Mouse (Mus musculus): ENCODE data around the gene Coq9. TPM values are rescaled to one million over a fixed set of nuclear protein-coding genes. Genes with fewer than 3 reads are reported as not detected.

The Coq9 gene
- polyA plus RNA-seq, 1 experiment = 238 TPM

GRCm38 (mm10) chr8:94870474-94871107 is 32.5 kb downstream of the Coq9 start:
- no peak for TF ChIP-seq CTCF (IDR thresholded peaks at IDR 0.05; ENCODE audit: extremely low read depth, insufficient read length, insufficient replicate concordance, low read depth, low read length)
- TF ChIP-seq POLR2A (IDR thresholded peaks at IDR 0.05; ENCODE audit: low read depth, low read length) = no peak
- peaks cover 23% of the 10 kb centered on the region for H3K4me1 ChIP-seq (ENCODE audit: control insufficient read depth, insufficient read depth, insufficient read length, low read length)

GRCm38 (mm10) chr8:94871108-94871894 is 33.2 kb downstream of the Coq9 start:
- 2% methylated on average over 7 of the region's 7 CpGs for WGBS
- peak overlapping the region; percentile 74 for H3K4me3 ChIP-seq (ENCODE audit: low read depth, low read length)
- H3K27me3 ChIP-seq (ENCODE audit: control insufficient read depth, insufficient read depth, low read length) = no peaks in the 10 kb centered on the region
- H3K27ac ChIP-seq (ENCODE audit: insufficient read depth, low read depth, low read length) = peak overlapping the region; percentile 100
- H3K4me1 ChIP-seq (ENCODE audit: control insufficient read depth, insufficient read depth, insufficient read length, low read length) = peaks cover 23% of the 10 kb centered on the region
- TF ChIP-seq CTCF (IDR thresholded peaks at IDR 0.05; ENCODE audit: extremely low read depth, insufficient read length, insufficient replicate concordance, low read depth, low read length) (no peak), POLR2A (IDR thresholded peaks at IDR 0.05; ENCODE audit: low read depth, low read length) (peak; percentile 85)
- H3K36me3 ChIP-seq (ENCODE audit: control insufficient read depth, insufficient read depth, low read length) = peaks cover 31% of the 10 kb centered on the region

More at GRCm38 (mm10) chr8:94870474-94871107, 32.5 kb downstream of the Coq9 start:
- Histone ChIP-seq H3K27ac (ENCODE audit: insufficient read depth, low read depth, low read length) (peak overlapping the region; percentile 100), H3K4me3 (ENCODE audit: low read depth, low read length) (peak overlapping the region; percentile 74), H3K27me3 (ENCODE audit: control insufficient read depth, insufficient read depth, low read length) (no peaks in the 10 kb centered on the region), H3K36me3 (ENCODE audit: control insufficient read depth, insufficient read depth, low read length) (peaks cover 38% of the 10 kb centered on the region)
- 8% methylated on average over 22 of the region's 22 CpGs for WGBS

GRCm38 (mm10) chr8:94872156-94872555 is 34.0 kb downstream of the Coq9 start:
- 38% methylated on average over 3 of the region's 3 CpGs for WGBS
- H3K4me3 ChIP-seq (ENCODE audit: low read depth, low read length) = peak overlapping the region; percentile 59
- H3K36me3 ChIP-seq (ENCODE audit: control insufficient read depth, insufficient read depth, low read length) = peaks cover 23% of the 10 kb centered on the region
- H3K4me1 ChIP-seq (ENCODE audit: control insufficient read depth, insufficient read depth, insufficient read length, low read length) = peaks cover 29% of the 10 kb centered on the region
- TF ChIP-seq CTCF (IDR thresholded peaks at IDR 0.05; ENCODE audit: extremely low read depth, insufficient read length, insufficient replicate concordance, low read depth, low read length) (no peak), POLR2A (IDR thresholded peaks at IDR 0.05; ENCODE audit: low read depth, low read length) (no peak)
- H3K27me3 ChIP-seq (ENCODE audit: control insufficient read depth, insufficient read depth, low read length) = no peaks in the 10 kb centered on the region
- H3K27ac ChIP-seq (ENCODE audit: insufficient read depth, low read depth, low read length) = peak overlapping the region; percentile 100

- H3K4me3 ChIP-seq (ENCODE audit: low read depth, low read length) = peak overlapping the region; percentile 59
- H3K27me3 ChIP-seq (ENCODE audit: control insufficient read depth, insufficient read depth, low read length) = no peaks in the 10 kb centered on the region
- H3K27ac ChIP-seq (ENCODE audit: insufficient read depth, low read depth, low read length) = peak overlapping the region; percentile 100
- peaks cover 19% of the 10 kb centered on the region for H3K36me3 ChIP-seq (ENCODE audit: control insufficient read depth, insufficient read depth, low read length)
- whole genome bisulfite sequencing = 85% methylated on average over 2 of the region's 2 CpGs
- TF ChIP-seq CTCF (IDR thresholded peaks at IDR 0.05; ENCODE audit: extremely low read depth, insufficient read length, insufficient replicate concordance, low read depth, low read length) (no peak), POLR2A (IDR thresholded peaks at IDR 0.05; ENCODE audit: low read depth, low read length) (no peak)
- peaks cover 29% of the 10 kb centered on the region for H3K4me1 ChIP-seq (ENCODE audit: control insufficient read depth, insufficient read depth, insufficient read length, low read length)
These were observed 34.5 kb downstream of the Coq9 start for GRCm38 (mm10) chr8:94872576-94872975.

- Histone ChIP-seq H3K27ac (ENCODE audit: insufficient read depth, low read depth, low read length) (peak overlapping the region; percentile 79; the same call in 1 of the 2 replicates), H3K4me3 (ENCODE audit: low read depth, low read length) (peak overlapping the region; percentile 86)
- TF ChIP-seq POLR2A (IDR thresholded peaks at IDR 0.05; ENCODE audit: low read depth, low read length) (no peak; the same call in 1 of the 2 replicates), CTCF (IDR thresholded peaks at IDR 0.05; ENCODE audit: extremely low read depth, insufficient read length, insufficient replicate concordance, low read depth, low read length) (peak; percentile 91; the same call in 1 of the 2 replicates)
These were observed 36.2 kb downstream of the Coq9 start for GRCm38 (mm10) chr8:94874358-94874757.

GRCm38 (mm10) chr8:94875096-94875870 is 37.2 kb downstream of the Coq9 start:
- Histone ChIP-seq H3K4me1 (ENCODE audit: control insufficient read depth, insufficient read depth, insufficient read length, low read length) (peaks cover 27% of the 10 kb centered on the region), H3K27me3 (ENCODE audit: control insufficient read depth, insufficient read depth, low read length) (no peaks in the 10 kb centered on the region), H3K36me3 (ENCODE audit: control insufficient read depth, insufficient read depth, low read length) (0 out of 2 replicates have a peak, but pooled peaks cover 3% of the 10 kb centered on the region), H3K27ac (ENCODE audit: insufficient read depth, low read depth, low read length) (peak overlapping the region; percentile 79), H3K4me3 (ENCODE audit: low read depth, low read length) (peak overlapping the region; percentile 86)
- TF ChIP-seq POLR2A (IDR thresholded peaks at IDR 0.05; ENCODE audit: low read depth, low read length) (peak; percentile 9; the same call in 1 of the 2 replicates), CTCF (IDR thresholded peaks at IDR 0.05; ENCODE audit: extremely low read depth, insufficient read length, insufficient replicate concordance, low read depth, low read length) (no peak)
- whole genome bisulfite sequencing = 11% methylated on average over 17 of the region's 17 CpGs

More at GRCm38 (mm10) chr8:94874358-94874757, 36.2 kb downstream of the Coq9 start:
- Histone ChIP-seq H3K36me3 (ENCODE audit: control insufficient read depth, insufficient read depth, low read length) (peaks cover 8% of the 10 kb centered on the region), H3K27me3 (ENCODE audit: control insufficient read depth, insufficient read depth, low read length) (no peaks in the 10 kb centered on the region), H3K4me1 (ENCODE audit: control insufficient read depth, insufficient read depth, insufficient read length, low read length) (peaks cover 29% of the 10 kb centered on the region)
- WGBS = 15% methylated on average over 6 of the region's 6 CpGs

All from small intestine, adult 2 months (tissue).